Mouse (Mus musculus): ENCODE data around the gene Hspb11. TPM values are rescaled to one million over a fixed set of nuclear protein-coding genes. Genes with fewer than 3 reads are reported as not detected.

Hspb11 gene
- polyA plus RNA-seq, 1 experiment = 27.9 TPM

GRCm38 (mm10) chr4:107223225-107224204, 29.9 kb upstream of the Hspb11 start:
- TF ChIP-seq CEBPB (IDR thresholded peaks at IDR 0.05; ENCODE audit: insufficient read depth, poor library complexity, severe bottlenecking) (no peak), E2F4 (IDR thresholded peaks at IDR 0.05; ENCODE audit: insufficient read depth) (no peak), MYOG (IDR thresholded peaks at IDR 0.05; ENCODE audit: control insufficient read depth in 1 of 3, insufficient read depth in 1 of 3, insufficient read length in 2 of 3, low read depth in 2 of 3) (no peak), REST (IDR thresholded peaks at IDR 0.05; ENCODE audit: insufficient read depth, insufficient read length) (no peak), MAX (IDR thresholded peaks at IDR 0.05; ENCODE audit: low read depth) (no peak), SRF (IDR thresholded peaks at IDR 0.05; ENCODE audit: control insufficient read depth, insufficient read length, low read depth) (no peak)
- Histone ChIP-seq H3ac (ENCODE audit: control insufficient read depth, insufficient read length) (no peak overlapping the region), H3K4me3 (no peak overlapping the region), H3K4me2 (ENCODE audit: low read depth) (peak overlapping the region; percentile 40), H3K36me3 (ENCODE audit: control insufficient read depth, insufficient read depth) (no peaks in the 10 kb centered on the region), H3K27me3 (ENCODE audit: control insufficient read depth, insufficient read depth, insufficient read length) (no peaks in the 10 kb centered on the region), H3K79me2 (ENCODE audit: control insufficient read depth, insufficient read depth) (no peaks in the 10 kb centered on the region)

- Histone ChIP-seq H3ac (ENCODE audit: control insufficient read depth, insufficient read length) (no peak overlapping the region), H3K36me3 (ENCODE audit: control insufficient read depth, insufficient read depth) (no peaks in the 10 kb centered on the region), H3K4me3 (no peak overlapping the region), H3K79me2 (ENCODE audit: control insufficient read depth, insufficient read depth) (no peaks in the 10 kb centered on the region), H3K4me2 (ENCODE audit: low read depth) (no peak overlapping the region), H3K27me3 (ENCODE audit: control insufficient read depth, insufficient read depth, insufficient read length) (no peaks in the 10 kb centered on the region)
- TF ChIP-seq TCF12 (IDR thresholded peaks at IDR 0.05; ENCODE audit: insufficient read depth, poor library complexity, severe bottlenecking) (no peak), POLR2AphosphoS2 (IDR thresholded peaks at IDR 0.05; ENCODE audit: insufficient read length, low read depth) (no peak), USF1 (IDR thresholded peaks at IDR 0.05; ENCODE audit: low read depth) (no peak), MYOG (IDR thresholded peaks at IDR 0.05; ENCODE audit: control insufficient read depth in 1 of 3, insufficient read depth in 1 of 3, insufficient read length in 2 of 3, low read depth in 2 of 3) (no peak), REST (IDR thresholded peaks at IDR 0.05; ENCODE audit: insufficient read depth, insufficient read length) (no peak), MAX (IDR thresholded peaks at IDR 0.05; ENCODE audit: low read depth) (no peak), TCF3 (IDR thresholded peaks at IDR 0.05; ENCODE audit: insufficient read length, low read depth) (no peak), E2F4 (IDR thresholded peaks at IDR 0.05; ENCODE audit: insufficient read depth) (no peak), POLR2A (IDR thresholded peaks at IDR 0.05; ENCODE audit: insufficient read length, low read depth) (no peak), SRF (IDR thresholded peaks at IDR 0.05; ENCODE audit: control insufficient read depth, insufficient read length, low read depth) (no peak), CEBPB (IDR thresholded peaks at IDR 0.05; ENCODE audit: insufficient read depth, poor library complexity, severe bottlenecking) (no peak), MYOD1 (IDR thresholded peaks at IDR 0.05; ENCODE audit: control insufficient read depth in 1 of 3, insufficient read length in 2 of 3, low read depth in 2 of 3) (no peak)
Measured at GRCm38 (mm10) chr4:107226313-107226712, 27.1 kb upstream of the Hspb11 start.

GRCm38 (mm10) chr4:107232219-107232618, 21.2 kb upstream of the Hspb11 start:
- Histone ChIP-seq H3K4me2 (ENCODE audit: low read depth) (no peak overlapping the region), H3ac (ENCODE audit: control insufficient read depth, insufficient read length) (no peak overlapping the region), H3K36me3 (ENCODE audit: control insufficient read depth, insufficient read depth) (peaks cover 16% of the 10 kb centered on the region), H3K79me2 (ENCODE audit: control insufficient read depth, insufficient read depth) (no peaks in the 10 kb centered on the region), H3K27me3 (ENCODE audit: control insufficient read depth, insufficient read depth, insufficient read length) (no peaks in the 10 kb centered on the region), H3K4me3 (no peak overlapping the region)
- TF ChIP-seq REST (IDR thresholded peaks at IDR 0.05; ENCODE audit: insufficient read depth, insufficient read length) (no peak), USF1 (IDR thresholded peaks at IDR 0.05; ENCODE audit: low read depth) (no peak), MYOD1 (IDR thresholded peaks at IDR 0.05; ENCODE audit: control insufficient read depth in 1 of 3, insufficient read length in 2 of 3, low read depth in 2 of 3) (no peak), POLR2AphosphoS2 (IDR thresholded peaks at IDR 0.05; ENCODE audit: insufficient read length, low read depth) (no peak), SRF (IDR thresholded peaks at IDR 0.05; ENCODE audit: control insufficient read depth, insufficient read length, low read depth) (no peak), POLR2A (IDR thresholded peaks at IDR 0.05; ENCODE audit: insufficient read length, low read depth) (no peak), TCF3 (IDR thresholded peaks at IDR 0.05; ENCODE audit: insufficient read length, low read depth) (no peak), MYOG (IDR thresholded peaks at IDR 0.05; ENCODE audit: control insufficient read depth in 1 of 3, insufficient read depth in 1 of 3, insufficient read length in 2 of 3, low read depth in 2 of 3) (no peak), MAX (IDR thresholded peaks at IDR 0.05; ENCODE audit: low read depth) (no peak), E2F4 (IDR thresholded peaks at IDR 0.05; ENCODE audit: insufficient read depth) (no peak), CEBPB (IDR thresholded peaks at IDR 0.05; ENCODE audit: insufficient read depth, poor library complexity, severe bottlenecking) (no peak), TCF12 (IDR thresholded peaks at IDR 0.05; ENCODE audit: insufficient read depth, poor library complexity, severe bottlenecking) (no peak)

DNA sequence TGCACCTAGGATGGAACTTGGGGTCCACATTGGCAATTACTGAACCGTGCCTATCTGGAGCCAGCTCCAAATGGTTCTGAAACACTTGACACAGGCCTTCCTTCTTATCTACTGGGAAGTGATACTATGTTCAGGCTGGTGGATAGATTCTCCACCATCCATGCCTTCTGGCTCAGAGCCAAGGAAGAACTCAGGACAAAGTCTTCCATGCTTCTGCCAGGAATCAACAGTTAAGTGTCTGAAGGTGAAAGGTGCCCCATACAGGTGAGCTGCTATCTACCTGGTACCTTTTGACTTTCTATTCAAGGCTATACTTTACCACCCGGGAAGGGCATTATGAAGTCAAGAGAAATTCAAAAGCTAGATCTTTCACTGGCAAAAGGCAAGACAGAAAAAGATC, 15.1 kb upstream of the Hspb11 start:
- peaks cover 27% of the 10 kb centered on the region for H3K36me3 ChIP-seq (ENCODE audit: control insufficient read depth, insufficient read depth)
- no peak overlapping the region for H3ac ChIP-seq (ENCODE audit: control insufficient read depth, insufficient read length)
- TF ChIP-seq REST (IDR thresholded peaks at IDR 0.05; ENCODE audit: insufficient read depth, insufficient read length) (no peak), E2F4 (IDR thresholded peaks at IDR 0.05; ENCODE audit: insufficient read depth) (no peak), TCF3 (IDR thresholded peaks at IDR 0.05; ENCODE audit: insufficient read length, low read depth) (no peak), TCF12 (IDR thresholded peaks at IDR 0.05; ENCODE audit: insufficient read depth, poor library complexity, severe bottlenecking) (no peak), USF1 (IDR thresholded peaks at IDR 0.05; ENCODE audit: low read depth) (no peak), CEBPB (IDR thresholded peaks at IDR 0.05; ENCODE audit: insufficient read depth, poor library complexity, severe bottlenecking) (no peak), POLR2AphosphoS2 (IDR thresholded peaks at IDR 0.05; ENCODE audit: insufficient read length, low read depth) (no peak), SRF (IDR thresholded peaks at IDR 0.05; ENCODE audit: control insufficient read depth, insufficient read length, low read depth) (no peak)
- no peaks in the 10 kb centered on the region for H3K27me3 ChIP-seq (ENCODE audit: control insufficient read depth, insufficient read depth, insufficient read length)
- no peak overlapping the region for H3K4me3 ChIP-seq
- no peak overlapping the region for H3K4me2 ChIP-seq (ENCODE audit: low read depth)
- no peaks in the 10 kb centered on the region for H3K79me2 ChIP-seq (ENCODE audit: control insufficient read depth, insufficient read depth)

All from myocyte (in vitro differentiated cells).